Mouse (Mus musculus): ENCODE measurements around the gene 2310057M21Rik. TPM values are rescaled to one million over a fixed set of nuclear protein-coding genes. Genes with fewer than 3 reads are reported as not detected.

Gene 2310057M21Rik
- polyA plus RNA-seq, 1 experiment from 2014 or later: 19.6 TPM

GRCm38 (mm10) chr7:131314493-131314892 is 48.1 kb downstream of the 2310057M21Rik start:
- H3K36me3 ChIP-seq: no peaks in the 10 kb centered on the region
- no peaks in the 10 kb centered on the region for H3K4me1 ChIP-seq

GRCm38 (mm10) chr7:131306733-131307132 is 55.8 kb downstream of the 2310057M21Rik start:
- Histone ChIP-seq H3K9me3 (no peaks in the 10 kb centered on the region), H3K4me1 (no peaks in the 10 kb centered on the region), H3K9ac (replicated peaks) (no peak overlapping the region), H3K27ac (replicated peaks) (no peak overlapping the region), H3K4me2 (replicated peaks) (no peak overlapping the region), H3K4me3 (no peak overlapping the region), H3K36me3 (no peaks in the 10 kb centered on the region), H3K27me3 (no peaks in the 10 kb centered on the region)
- 76% methylated on average over 5 of the region's 5 CpGs for WGBS
- no peak for ATAC-seq (ENCODE audit: low FRiP score, low read depth)

More at GRCm38 (mm10) chr7:131314493-131314892, 48.1 kb downstream of the 2310057M21Rik start:
- Histone ChIP-seq H3K4me2 (replicated peaks) (no peak overlapping the region), H3K9ac (replicated peaks) (no peak overlapping the region), H3K27ac (replicated peaks) (no peak overlapping the region), H3K9me3 (no peaks in the 10 kb centered on the region), H3K4me3 (no peak overlapping the region), H3K27me3 (no peaks in the 10 kb centered on the region)
- 87% methylated on average over 7 of the region's 7 CpGs for WGBS
- ATAC-seq (ENCODE audit: low FRiP score, low read depth): no peak

- Histone ChIP-seq H3K36me3 (no peaks in the 10 kb centered on the region), H3K4me1 (no peaks in the 10 kb centered on the region), H3K9ac (replicated peaks) (no peak overlapping the region), H3K4me3 (no peak overlapping the region), H3K9me3 (no peaks in the 10 kb centered on the region), H3K27ac (replicated peaks) (no peak overlapping the region), H3K4me2 (replicated peaks) (no peak overlapping the region), H3K27me3 (no peaks in the 10 kb centered on the region)
- no peak for ATAC-seq (ENCODE audit: low FRiP score, low read depth)
- 83% methylated on average over 8 of the region's 8 CpGs for WGBS
Measured at GRCm38 (mm10) chr7:131303340-131303739, 59.2 kb downstream of the 2310057M21Rik start.

- H3K9me3 ChIP-seq: no peaks in the 10 kb centered on the region
- no peak overlapping the region for H3K27ac ChIP-seq (replicated peaks)
- ATAC-seq (ENCODE audit: low FRiP score, low read depth): no peak
- H3K4me2 ChIP-seq (replicated peaks): no peak overlapping the region
- H3K4me3 ChIP-seq: no peak overlapping the region
- H3K4me1 ChIP-seq: no peaks in the 10 kb centered on the region
- no peak overlapping the region for H3K9ac ChIP-seq (replicated peaks)
- WGBS: 80% methylated on average over 8 of the region's 8 CpGs
- H3K36me3 ChIP-seq: no peaks in the 10 kb centered on the region
- 0 out of 2 replicates have a peak, but pooled peaks cover 2% of the 10 kb centered on the region for H3K27me3 ChIP-seq
Measured at GRCm38 (mm10) chr7:131297151-131297550, 65.4 kb downstream of the 2310057M21Rik start.

Other genes starting within 250 kb of the 2310057M21Rik start
- not detected in 2 replicates for gene 4933402N03Rik, start 216.4 kb downstream of the 2310057M21Rik start, polyA plus RNA-seq (2016; fragmentation: Nextera tagmentation; extraction: Ambion mirVana)
- not detected in 2 replicates for gene 5430419D17Rik, start 188.4 kb downstream of the 2310057M21Rik start, polyA plus RNA-seq (2016; fragmentation: Nextera tagmentation; extraction: Ambion mirVana)
- gene Cuzd1, start 40.5 kb downstream of the 2310057M21Rik start, polyA plus RNA-seq (2016; fragmentation: Nextera tagmentation; extraction: Ambion mirVana): not detected in 2 replicates
- not detected in 2 replicates for gene Fam24b, start 33.2 kb downstream of the 2310057M21Rik start, polyA plus RNA-seq (2016; fragmentation: Nextera tagmentation; extraction: Ambion mirVana)
- gene Fam24a, start 28.9 kb downstream of the 2310057M21Rik start, polyA plus RNA-seq (2016; fragmentation: Nextera tagmentation; extraction: Ambion mirVana): not detected in 2 replicates
- gene Pstk, start 8.4 kb upstream of the 2310057M21Rik start, polyA plus RNA-seq (2016; fragmentation: Nextera tagmentation; extraction: Ambion mirVana): 57.0 and 57.7 TPM in 2 replicates
- gene Ikzf5, start 47.8 kb upstream of the 2310057M21Rik start, polyA plus RNA-seq (2016; fragmentation: Nextera tagmentation; extraction: Ambion mirVana): 20.9 and 23.6 TPM in 2 replicates
- gene Acadsb, start 47.8 kb upstream of the 2310057M21Rik start, polyA plus RNA-seq (2016; fragmentation: Nextera tagmentation; extraction: Ambion mirVana): 90.7 and 98.2 TPM in 2 replicates
- gene Hmx3, start 180.1 kb upstream of the 2310057M21Rik start, polyA plus RNA-seq (2016; fragmentation: Nextera tagmentation; extraction: Ambion mirVana): 0.11 and 0.16 TPM in 2 replicates
- gene Hmx2, start 186.0 kb upstream of the 2310057M21Rik start, polyA plus RNA-seq (2016; fragmentation: Nextera tagmentation; extraction: Ambion mirVana): 0.34 and 0.56 TPM in 2 replicates
- 229 and 246 TPM in 2 replicates for gene Bub3, start 197.5 kb upstream of the 2310057M21Rik start, polyA plus RNA-seq (2016; fragmentation: Nextera tagmentation; extraction: Ambion mirVana)